Mouse (Mus musculus): ENCODE data around the gene Auts2. TPM values are rescaled to one million over a fixed set of nuclear protein-coding genes. Genes with fewer than 3 reads are reported as not detected.

Gene Auts2
- polyA plus RNA-seq, 1 experiment from 2014 or later: 7.5 TPM

DNA sequence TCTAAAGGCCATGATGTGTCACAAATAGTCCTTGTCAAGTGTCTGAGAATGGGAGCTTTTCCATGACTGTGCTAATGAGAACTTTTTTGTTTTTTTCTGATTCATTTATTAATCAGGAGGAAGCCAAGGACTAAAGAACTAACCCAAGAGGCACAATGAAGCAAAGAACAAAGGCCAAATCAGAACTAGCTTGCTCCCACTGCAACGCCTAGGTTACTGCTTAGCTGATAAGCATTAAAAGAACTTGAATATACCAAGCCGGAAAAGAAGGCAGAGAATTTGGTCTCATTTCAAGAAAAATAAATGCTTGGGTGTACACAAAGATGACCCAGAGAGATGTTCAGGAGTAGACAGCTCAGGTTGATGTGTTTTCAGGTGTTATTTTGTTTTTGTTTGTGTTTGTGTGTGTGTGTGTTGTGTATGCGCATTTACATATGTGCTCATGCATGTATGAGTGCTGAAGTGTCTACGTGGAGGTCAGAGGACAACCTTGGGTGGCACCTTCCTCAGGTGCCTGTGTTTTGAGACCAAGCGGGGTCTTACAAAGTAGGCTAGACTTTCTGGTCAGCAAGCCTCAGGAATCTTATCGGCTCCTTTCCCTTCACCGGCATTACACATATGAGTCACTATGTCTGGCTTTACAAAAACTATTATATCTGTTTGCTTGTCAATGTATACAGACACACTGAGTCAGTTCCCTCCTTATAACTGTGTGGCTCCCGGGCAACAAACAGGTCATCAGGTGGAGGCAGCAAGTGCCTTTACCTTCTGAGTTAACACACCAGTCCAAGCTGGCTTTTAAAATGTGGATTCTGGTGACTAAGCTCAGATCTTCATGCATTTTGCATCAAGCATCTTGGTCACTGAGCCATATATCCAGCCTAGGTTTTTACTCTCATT is 716.5 kb downstream of the Auts2 start:
- Histone ChIP-seq H3K4me3 (replicated peaks; ENCODE audit: low read depth, low read length) (no peak overlapping the region), H3K9me3 (replicated peaks; ENCODE audit: low read length) (no peaks in the 10 kb centered on the region), H3K4me1 (replicated peaks; ENCODE audit: insufficient read depth, low read length) (0 out of 2 replicates have a peak, but pooled peaks cover 4% of the 10 kb centered on the region), H3K36me3 (ENCODE audit: insufficient read depth, low read length) (no peaks in the 10 kb centered on the region), H3K27ac (no peak overlapping the region), H3K27me3 (ENCODE audit: insufficient read depth, low read length) (no peaks in the 10 kb centered on the region), H3K4me2 (ENCODE audit: low read length) (no peak overlapping the region), H3K9ac (ENCODE audit: low read depth, low read length) (no peak overlapping the region)
- DNase-seq (ENCODE audit: low spot score) (no peak), ATAC-seq (replicated peaks; ENCODE audit: low FRiP score, low read depth) (no peak)
- 86% methylated on average over 8 of the region's 8 CpGs for WGBS
- no peak for TF ChIP-seq CTCF (IDR thresholded peaks at IDR 0.05; ENCODE audit: low read depth)

- no peaks in the 10 kb centered on the region for H3K9me3 ChIP-seq (replicated peaks; ENCODE audit: low read length)
- no peaks in the 10 kb centered on the region for H3K27me3 ChIP-seq (ENCODE audit: insufficient read depth, low read length)
- no peaks in the 10 kb centered on the region for H3K36me3 ChIP-seq (ENCODE audit: insufficient read depth, low read length)
- DNase-seq (ENCODE audit: low spot score) (no peak), ATAC-seq (replicated peaks; ENCODE audit: low FRiP score, low read depth) (no peak)
- H3K27ac ChIP-seq: no peak overlapping the region
- H3K4me2 ChIP-seq (ENCODE audit: low read length): no peak overlapping the region
- 41% methylated on average over 3 of the region's 3 CpGs for WGBS
- no peak for TF ChIP-seq CTCF (IDR thresholded peaks at IDR 0.05; ENCODE audit: low read depth)
- no peak overlapping the region for H3K4me3 ChIP-seq (replicated peaks; ENCODE audit: low read depth, low read length)
- H3K4me1 ChIP-seq (replicated peaks; ENCODE audit: insufficient read depth, low read length): 0 out of 2 replicates have a peak, but pooled peaks cover 4% of the 10 kb centered on the region
- H3K9ac ChIP-seq (ENCODE audit: low read depth, low read length): no peak overlapping the region
These were observed 717.7 kb downstream of the Auts2 start for GRCm38 (mm10) chr5:131825421-131825820.

DNA sequence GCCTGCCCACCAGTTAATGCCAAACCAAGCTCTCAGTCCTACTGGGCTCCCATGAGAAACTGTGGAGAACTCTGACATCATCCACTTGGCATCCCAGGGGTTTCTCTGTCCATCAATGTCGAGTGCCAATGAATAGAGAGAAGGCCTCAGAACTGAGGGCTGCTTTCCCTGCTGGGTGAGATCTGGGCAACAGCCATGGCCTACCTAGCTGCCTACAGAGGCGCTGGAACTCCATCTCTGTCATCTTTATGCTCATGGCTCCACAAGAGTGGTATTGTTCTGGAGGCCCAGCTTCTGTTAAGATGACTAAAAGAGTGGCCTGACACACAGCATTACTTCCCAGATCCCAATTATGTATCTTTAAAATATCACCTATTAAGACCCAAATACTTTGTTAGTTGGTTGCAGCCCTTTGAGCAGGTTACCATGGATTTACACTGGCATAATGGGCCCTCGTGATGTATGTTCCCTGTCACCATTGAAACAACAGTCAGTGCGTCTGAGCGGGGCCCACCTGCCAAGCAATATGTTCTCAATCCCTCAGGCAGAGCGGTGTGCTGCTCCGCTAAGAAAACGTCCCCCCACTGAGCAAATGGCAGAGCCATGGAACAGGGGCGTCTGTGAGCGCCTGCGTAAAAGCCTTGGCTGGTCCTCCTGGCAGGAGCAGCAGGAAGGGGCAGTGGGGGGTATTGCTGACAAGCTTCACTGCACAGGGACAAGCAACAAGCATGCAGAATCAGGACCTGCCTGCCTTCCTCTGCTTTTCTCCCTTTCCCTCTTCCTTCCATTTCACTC is 718.8 kb downstream of the Auts2 start:
- Histone ChIP-seq H3K4me3 (replicated peaks; ENCODE audit: low read depth, low read length) (no peak overlapping the region), H3K27me3 (ENCODE audit: insufficient read depth, low read length) (no peaks in the 10 kb centered on the region), H3K4me2 (ENCODE audit: low read length) (no peak overlapping the region), H3K27ac (no peak overlapping the region), H3K9me3 (replicated peaks; ENCODE audit: low read length) (no peaks in the 10 kb centered on the region), H3K4me1 (replicated peaks; ENCODE audit: insufficient read depth, low read length) (0 out of 2 replicates have a peak, but pooled peaks cover 4% of the 10 kb centered on the region), H3K36me3 (ENCODE audit: insufficient read depth, low read length) (no peaks in the 10 kb centered on the region), H3K9ac (ENCODE audit: low read depth, low read length) (no peak overlapping the region)
- ATAC-seq (replicated peaks; ENCODE audit: low FRiP score, low read depth): no peak; the same call in 1 of the 2 replicates
- WGBS: 38% methylated on average over 11 of the region's 11 CpGs
- no peak for TF ChIP-seq CTCF (IDR thresholded peaks at IDR 0.05; ENCODE audit: low read depth)
- no peak for DNase-seq (ENCODE audit: low spot score)

DNA sequence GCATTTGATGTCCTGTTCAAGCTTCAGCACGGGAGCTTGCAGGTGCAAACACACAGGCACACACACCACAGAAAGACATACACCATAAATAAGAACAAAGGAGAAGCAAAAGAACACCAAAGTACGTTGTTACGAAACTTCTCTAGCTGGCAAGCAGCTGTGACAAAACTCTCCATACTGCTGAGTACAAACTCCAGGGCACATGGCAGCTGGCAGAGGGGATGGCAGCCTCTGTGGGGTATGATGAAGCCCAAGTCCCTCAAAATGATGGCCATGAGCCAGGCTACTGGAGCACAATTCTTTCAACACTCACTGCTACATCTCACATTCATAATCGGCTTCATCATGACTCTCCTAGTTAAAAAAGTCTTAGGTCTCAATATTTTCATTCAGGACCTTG is 721.7 kb downstream of the Auts2 start:
- Histone ChIP-seq H3K27ac (no peak overlapping the region), H3K4me2 (ENCODE audit: low read length) (no peak overlapping the region), H3K9me3 (replicated peaks; ENCODE audit: low read length) (no peaks in the 10 kb centered on the region), H3K36me3 (ENCODE audit: insufficient read depth, low read length) (no peaks in the 10 kb centered on the region), H3K9ac (ENCODE audit: low read depth, low read length) (no peak overlapping the region), H3K4me1 (replicated peaks; ENCODE audit: insufficient read depth, low read length) (no peaks in the 10 kb centered on the region), H3K4me3 (replicated peaks; ENCODE audit: low read depth, low read length) (no peak overlapping the region), H3K27me3 (ENCODE audit: insufficient read depth, low read length) (no peaks in the 10 kb centered on the region)
- 84% methylated on average over 4 of the region's 4 CpGs for WGBS
- no peak for DNase-seq (ENCODE audit: low spot score)
- TF ChIP-seq CTCF (IDR thresholded peaks at IDR 0.05; ENCODE audit: low read depth): no peak
- ATAC-seq (replicated peaks; ENCODE audit: low FRiP score, low read depth): no peak

- DNase-seq (ENCODE audit: low spot score): no peak
- Histone ChIP-seq H3K27me3 (ENCODE audit: insufficient read depth, low read length) (no peaks in the 10 kb centered on the region), H3K9me3 (replicated peaks; ENCODE audit: low read length) (no peaks in the 10 kb centered on the region), H3K9ac (ENCODE audit: low read depth, low read length) (no peak overlapping the region), H3K27ac (no peak overlapping the region), H3K4me2 (ENCODE audit: low read length) (no peak overlapping the region), H3K4me3 (replicated peaks; ENCODE audit: low read depth, low read length) (no peak overlapping the region), H3K36me3 (ENCODE audit: insufficient read depth, low read length) (no peaks in the 10 kb centered on the region), H3K4me1 (replicated peaks; ENCODE audit: insufficient read depth, low read length) (no peaks in the 10 kb centered on the region)
- ATAC-seq (replicated peaks; ENCODE audit: low FRiP score, low read depth): no peak
- 94% methylated on average over 15 of the region's 15 CpGs for WGBS
- TF ChIP-seq CTCF (IDR thresholded peaks at IDR 0.05; ENCODE audit: low read depth): no peak
These were observed 723.9 kb downstream of the Auts2 start for GRCm38 (mm10) chr5:131819251-131819691.

DNA sequence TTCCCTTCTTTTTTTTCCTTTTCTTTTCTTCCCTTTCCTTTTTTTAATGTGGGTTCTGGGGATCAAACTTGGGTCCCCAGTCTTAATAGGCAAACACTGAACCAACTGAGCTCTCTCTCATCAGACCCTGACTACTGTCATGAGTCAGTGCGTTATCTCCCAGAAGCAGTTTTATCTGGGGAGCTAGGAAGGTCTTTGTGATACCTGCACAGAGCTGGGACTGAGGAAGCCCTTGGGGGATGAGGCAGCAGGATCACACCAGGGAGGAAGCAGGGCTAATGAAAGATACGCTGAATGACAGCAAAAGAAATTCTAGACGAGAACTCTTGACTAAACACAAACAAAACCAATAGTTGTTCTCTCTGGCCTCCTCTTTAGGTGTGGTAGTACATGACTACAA is 727.6 kb downstream of the Auts2 start:
- Histone ChIP-seq H3K4me2 (ENCODE audit: low read length) (no peak overlapping the region), H3K27me3 (ENCODE audit: insufficient read depth, low read length) (no peaks in the 10 kb centered on the region), H3K9me3 (replicated peaks; ENCODE audit: low read length) (no peaks in the 10 kb centered on the region), H3K4me1 (replicated peaks; ENCODE audit: insufficient read depth, low read length) (no peaks in the 10 kb centered on the region), H3K9ac (ENCODE audit: low read depth, low read length) (no peak overlapping the region), H3K27ac (no peak overlapping the region), H3K36me3 (ENCODE audit: insufficient read depth, low read length) (no peaks in the 10 kb centered on the region), H3K4me3 (replicated peaks; ENCODE audit: low read depth, low read length) (no peak overlapping the region)
- DNase-seq (ENCODE audit: low spot score) (no peak), ATAC-seq (replicated peaks; ENCODE audit: low FRiP score, low read depth) (no peak)
- TF ChIP-seq CTCF (IDR thresholded peaks at IDR 0.05; ENCODE audit: low read depth): no peak
- WGBS: 65% methylated on average over 3 of the region's 3 CpGs

Data from kidney, postnatal 0 days (tissue).